Mouse (Mus musculus) thymus, adult 2 months (tissue): Measurements from ENCODE around the gene Ccdc85a. TPM values are rescaled to one million over a fixed set of nuclear protein-coding genes. Genes with fewer than 3 reads are reported as not detected.
"Not testable (repeated sequence)": the region's sequence is repeated elsewhere in the genome, so short reads cannot be mapped to it uniquely, and the experiment has no call there.

Experiments
- DNase-seq: peaks from one replicate; pipeline ENCODE4 v3.0.0; 2021
- H3K27ac ChIP-seq: fragments of 200-500 bp; 2 replicates; pipeline ENCODE4 v1.5.1; 2012; ENCODE audit warnings: low read length, control low read depth; ENCODE audit not compliant: control insufficient read depth, insufficient read depth
- H3K27me3 ChIP-seq: fragments of 200-500 bp; 2 replicates; pipeline ENCODE4 v1.6.1; 2012; ENCODE audit warnings: mild to moderate bottlenecking, low read length, moderate library complexity, mixed read lengths; ENCODE audit not compliant: control insufficient read depth, insufficient read depth
- H3K36me3 ChIP-seq: fragments of 200-500 bp; 2 replicates; pipeline ENCODE4 v1.6.1; 2012; ENCODE audit warnings: mild to moderate bottlenecking, low read length, moderate library complexity; ENCODE audit not compliant: control insufficient read depth, insufficient read depth
- H3K4me1 ChIP-seq: fragments of 200-500 bp; replicated peaks from 2 replicates; pipeline ENCODE4 v1.6.1; 2012; ENCODE audit warnings: low read length; ENCODE audit not compliant: control insufficient read depth, insufficient read depth
- H3K4me3 ChIP-seq: fragments of 200-500 bp; 2 replicates; pipeline ENCODE4 v1.5.1; 2012; ENCODE audit warnings: mild to moderate bottlenecking, low read length, control low read depth, moderate library complexity; ENCODE audit not compliant: control insufficient read depth, insufficient read depth
- CTCF ChIP-seq: fragments of 200-500 bp; IDR thresholded peaks from 2 replicates; pipeline ENCODE4 v1.5.1; 2012; ENCODE audit warnings: mild to moderate bottlenecking, control low read depth, low read length, moderate library complexity, borderline replicate concordance; ENCODE audit not compliant: control insufficient read depth, poor library complexity, insufficient read depth; ENCODE audit errors: extremely low read depth
- POLR2A ChIP-seq: fragments of 200-500 bp; IDR thresholded peaks from 2 replicates; pipeline ENCODE4 v1.6.1; 2012; ENCODE audit warnings: mild to moderate bottlenecking, low read length, control low read depth, moderate library complexity; ENCODE audit not compliant: control insufficient read depth, poor library complexity, insufficient read depth; ENCODE audit errors: extremely low read depth
- WGBS: fragments of 180-500 bp; shearing (Covaris S2); methylation state at CpG from one replicate; pipeline ENCODE4 v1.1.7; 2018; 5-methylcytosine and 5-hydroxymethylcytosine counted together
- polyA plus RNA-seq: library from polyadenylated mRNA; depleted of rRNA; stranded (reverse); fragments of >200 nt; gene quantifications from 2 replicates; pipeline ENCODE4 v1.2.3, GENCODE M21; 2012

Ccdc85a gene
- polyA plus RNA-seq, 1 experiment = 0.58 TPM

DNA sequence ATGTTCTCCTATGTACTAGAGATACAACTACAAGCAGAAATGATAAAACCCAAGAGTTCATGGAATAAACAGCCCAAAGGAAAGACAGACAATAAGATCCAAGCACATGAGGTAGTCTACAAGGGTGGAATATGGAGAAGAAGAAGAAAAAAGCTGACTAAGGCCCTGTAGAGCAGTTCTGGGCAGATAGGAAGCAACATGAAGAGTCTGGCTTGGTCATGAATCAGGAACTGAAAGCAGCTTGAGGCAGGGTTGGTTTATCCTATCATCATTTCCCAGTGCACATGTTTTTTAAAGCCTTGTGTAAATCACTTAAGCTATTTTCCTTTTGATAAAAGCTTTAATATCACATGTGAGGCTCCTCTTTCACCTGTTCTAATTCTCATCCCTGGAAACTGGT lies 144.2 kb downstream of the Ccdc85a start:
- Histone ChIP-seq H3K4me3 (no peak overlapping the region), H3K4me1 (no peaks in the 10 kb centered on the region), H3K27ac (no peak overlapping the region), H3K36me3 (no peaks in the 10 kb centered on the region), H3K27me3 (no peaks in the 10 kb centered on the region)
- TF ChIP-seq CTCF (no peak), POLR2A (no peak)
- DNase-seq = no peak

DNA sequence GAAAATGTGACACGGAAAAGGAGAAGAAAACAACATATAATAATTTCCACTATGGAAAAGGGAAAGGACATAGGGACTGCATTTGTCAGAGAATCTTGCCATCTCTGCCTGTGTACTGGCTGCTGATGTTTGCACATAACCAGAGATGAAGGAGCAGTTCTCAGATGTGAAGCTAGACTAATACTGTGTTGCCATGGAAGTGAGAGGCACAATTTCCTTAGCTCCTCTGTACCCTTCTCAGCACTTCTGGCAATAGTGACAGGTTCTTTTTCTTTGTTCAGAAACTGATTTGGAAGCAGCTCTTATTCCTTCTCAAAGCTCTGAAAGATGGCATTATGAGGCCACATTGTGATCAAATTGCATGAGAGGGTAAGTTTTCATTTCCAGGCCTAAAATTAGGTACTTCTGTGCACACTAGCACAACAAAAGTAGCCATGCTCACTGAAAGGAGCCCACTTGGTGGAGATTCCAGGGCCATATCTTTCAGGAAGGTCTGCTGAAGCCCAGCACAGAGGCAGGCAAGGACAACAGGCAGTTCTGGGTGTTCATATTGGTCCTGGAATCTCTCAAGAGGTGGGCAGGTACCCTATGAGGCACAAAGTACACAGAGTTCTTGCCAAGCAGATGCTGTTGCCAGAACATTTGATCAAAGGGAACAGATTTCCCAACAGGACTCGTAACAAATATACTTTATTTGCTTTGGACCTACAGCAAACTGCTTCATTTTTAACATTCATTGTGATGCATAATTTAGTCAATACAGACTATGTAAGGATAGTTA lies 161.5 kb downstream of the Ccdc85a start:
- Histone ChIP-seq H3K4me1 (no peaks in the 10 kb centered on the region), H3K4me3 (no peak overlapping the region), H3K27ac (no peak overlapping the region), H3K36me3 (no peaks in the 10 kb centered on the region), H3K27me3 (no peaks in the 10 kb centered on the region)
- TF ChIP-seq CTCF (no peak), POLR2A (no peak)
- DNase-seq = no peak
- WGBS = 92% methylated on average over 2 of the region's 2 CpGs

DNA sequence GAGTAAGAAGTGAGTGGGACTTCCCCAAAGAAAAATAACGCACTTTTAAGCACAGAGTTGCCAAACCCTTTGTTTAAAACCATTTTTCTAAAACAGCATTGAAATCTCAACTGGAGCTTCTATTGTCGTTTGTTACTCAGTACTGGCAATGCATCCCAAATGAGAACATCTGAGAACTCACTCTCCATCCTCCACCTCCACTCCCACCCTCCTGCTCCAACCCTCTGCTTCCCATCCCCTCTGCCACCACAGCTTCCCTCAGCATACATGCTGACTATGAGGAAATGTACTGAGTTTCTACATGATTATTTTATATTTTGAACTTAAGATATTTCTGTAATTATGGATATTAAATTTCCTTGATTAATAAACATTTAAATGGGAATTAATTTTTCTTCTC lies 168.3 kb downstream of the Ccdc85a start:
- Histone ChIP-seq H3K27me3 (no peaks in the 10 kb centered on the region), H3K4me3 (no peak overlapping the region), H3K36me3 (no peaks in the 10 kb centered on the region), H3K4me1 (no peaks in the 10 kb centered on the region), H3K27ac (no peak overlapping the region)
- no peak for TF ChIP-seq POLR2A
- no peak for TF ChIP-seq CTCF
- WGBS = 69% methylated on average over 2 of the region's 2 CpGs
- DNase-seq = no peak

DNA sequence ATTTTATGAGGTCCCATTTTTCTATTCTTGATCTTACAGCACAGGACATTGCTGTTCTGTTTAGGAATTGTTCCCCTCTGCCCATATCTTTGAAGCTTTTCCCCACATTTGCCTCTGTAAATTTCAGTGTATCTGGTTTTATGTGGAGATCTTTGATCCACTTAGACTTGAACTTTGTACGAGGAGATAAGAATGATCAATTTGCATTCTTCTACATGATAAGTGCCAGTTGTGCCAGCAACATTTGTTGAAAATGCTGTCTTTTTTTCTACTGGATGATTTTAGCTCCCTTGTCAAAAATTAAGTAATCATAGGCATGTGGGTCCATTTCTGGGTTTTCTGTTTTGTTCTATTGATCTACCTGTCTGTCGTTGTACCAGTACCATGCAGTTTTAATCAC lies 174.2 kb downstream of the Ccdc85a start:
- WGBS = 96% methylated on average over 2 of the region's 2 CpGs

DNA sequence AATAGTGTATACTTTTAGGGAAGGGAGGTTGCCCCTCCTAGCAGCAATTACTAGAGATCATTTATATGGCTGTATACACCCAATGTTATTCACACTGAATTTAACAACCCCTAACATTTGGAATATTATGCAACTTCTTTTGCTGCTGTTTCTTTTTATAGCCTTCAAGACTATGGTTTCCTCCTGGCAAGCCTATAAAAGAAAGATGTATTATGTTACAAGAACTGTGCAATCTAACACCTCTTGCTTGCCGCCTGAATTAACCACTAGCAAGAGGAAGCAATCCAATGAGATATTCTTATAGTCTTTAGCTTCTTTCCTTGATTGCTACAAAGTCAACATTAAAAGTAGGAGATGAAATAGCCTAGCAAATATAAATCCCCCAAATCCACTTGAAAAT lies 187.0 kb downstream of the Ccdc85a start:
- DNase-seq = no peak
- 54% methylated on average over 1 of the region's 1 CpGs for WGBS
- H3K36me3 ChIP-seq = no peaks in the 10 kb centered on the region
- no peaks in the 10 kb centered on the region for H3K27me3 ChIP-seq
- no peak overlapping the region for H3K27ac ChIP-seq
- TF ChIP-seq CTCF = no peak
- no peak for TF ChIP-seq POLR2A
- no peak overlapping the region for H3K4me3 ChIP-seq
- H3K4me1 ChIP-seq = no peaks in the 10 kb centered on the region

More for the DNA sequence above, 174.2 kb downstream of the Ccdc85a start:
- not testable (repeated sequence) for H3K4me1 ChIP-seq, H3K36me3 ChIP-seq, DNase-seq, H3K27me3 ChIP-seq, H3K4me3 ChIP-seq, H3K27ac ChIP-seq

DNA sequence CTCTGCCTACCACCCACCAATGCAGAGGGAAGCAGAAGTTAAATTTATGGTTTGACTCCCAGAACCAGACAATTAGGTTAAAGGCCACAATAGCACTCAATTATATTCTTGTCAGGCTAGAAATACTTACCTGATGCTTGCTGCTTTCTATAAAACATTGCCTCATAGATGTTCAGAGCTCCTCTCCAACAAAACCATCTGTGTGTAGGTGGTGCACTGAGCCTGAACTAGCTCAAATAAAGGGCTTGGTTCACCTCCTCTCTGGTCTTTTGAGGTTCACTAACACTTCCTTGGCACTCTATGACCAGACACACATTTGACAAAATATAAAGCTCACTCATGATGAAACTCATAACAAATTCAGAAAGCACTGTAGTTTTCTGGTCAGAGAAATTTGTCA lies 208.2 kb downstream of the Ccdc85a start:
- no peaks in the 10 kb centered on the region for H3K4me1 ChIP-seq
- TF ChIP-seq POLR2A = no peak
- TF ChIP-seq CTCF = no peak
- H3K36me3 ChIP-seq = no peaks in the 10 kb centered on the region
- H3K4me3 ChIP-seq = no peak overlapping the region
- H3K27ac ChIP-seq = no peak overlapping the region
- no peak for DNase-seq
- H3K27me3 ChIP-seq = no peaks in the 10 kb centered on the region

DNA sequence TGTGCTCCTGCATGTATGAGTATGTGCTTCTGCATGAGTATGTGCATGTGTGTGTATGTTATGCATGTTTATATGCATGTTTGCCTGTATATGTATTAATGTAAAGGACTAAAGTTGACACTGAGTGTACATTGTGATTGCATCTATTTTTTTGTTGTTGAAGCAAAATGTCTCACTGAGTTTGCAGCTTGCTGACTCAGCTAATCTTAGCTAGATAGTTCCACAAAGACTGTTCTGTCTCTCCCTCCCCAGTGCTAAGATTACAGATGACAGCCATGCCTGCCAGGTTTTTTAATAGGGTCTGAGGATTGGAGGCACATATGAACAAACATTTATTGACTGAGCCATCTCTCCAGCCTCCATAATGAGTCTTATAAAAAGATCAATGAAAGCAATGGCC lies 209.5 kb downstream of the Ccdc85a start:
- Histone ChIP-seq H3K27me3 (no peaks in the 10 kb centered on the region), H3K36me3 (no peaks in the 10 kb centered on the region), H3K4me3 (no peak overlapping the region), H3K27ac (no peak overlapping the region), H3K4me1 (no peaks in the 10 kb centered on the region)
- TF ChIP-seq CTCF (no peak), POLR2A (no peak)
- DNase-seq = no peak

DNA sequence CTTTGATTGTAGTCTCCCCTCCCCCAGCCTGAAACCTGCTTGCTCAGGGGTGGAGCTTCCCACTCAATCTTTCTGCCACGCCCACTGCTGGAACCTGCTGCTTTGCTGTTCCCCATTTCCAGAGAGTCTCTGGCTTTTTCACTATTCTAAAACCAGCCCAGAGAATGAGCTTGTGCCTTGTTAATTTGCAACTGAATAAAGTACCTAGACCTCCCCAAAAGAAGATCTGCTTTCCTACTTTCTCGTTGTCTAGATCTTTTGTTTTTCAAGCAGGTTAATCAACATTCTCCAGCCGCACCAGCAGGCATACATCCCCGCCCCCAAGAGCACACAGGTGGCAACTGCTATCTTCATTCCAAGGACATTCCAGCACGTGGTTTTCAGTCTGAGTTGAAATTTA lies 212.7 kb downstream of the Ccdc85a start:
- DNase-seq, H3K36me3 ChIP-seq, H3K27me3 ChIP-seq, H3K27ac ChIP-seq, H3K4me3 ChIP-seq, H3K4me1 ChIP-seq: not testable (repeated sequence)
- 89% methylated on average over 5 of the region's 5 CpGs for WGBS
